Mouse (Mus musculus): ENCODE data around the gene Ins2. TPM values are rescaled to one million over a fixed set of nuclear protein-coding genes. Genes with fewer than 3 reads are reported as not detected.
A peak's percentile ranks its signal among the peaks of the same experiment; 100 is the strongest.

Ins2 gene
- polyA plus RNA-seq, 1 experiment from 2014 or later: not detected

DNA sequence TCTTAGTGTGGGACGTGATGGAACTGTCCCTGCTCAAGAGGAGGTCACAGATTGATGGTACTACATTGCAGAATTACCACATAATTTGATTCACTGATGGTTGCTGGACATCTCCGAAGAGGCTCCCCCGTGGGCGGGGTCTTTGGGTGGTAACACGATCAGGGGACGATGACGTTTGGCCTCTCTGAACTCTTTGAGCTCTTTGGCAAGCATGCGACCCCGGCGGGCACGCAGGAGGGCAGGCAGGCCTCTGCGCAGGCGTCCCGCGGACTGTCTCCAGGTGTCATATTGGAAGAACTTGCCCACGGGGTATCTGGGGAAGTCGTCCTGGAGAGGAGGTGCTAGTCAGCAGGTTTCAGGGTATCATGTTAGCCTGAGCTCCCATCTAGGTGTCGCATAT, 89.5 kb downstream of the Ins2 start:
- peak overlapping the region; percentile 54; the same call in 1 of the 2 replicates for H3K4me2 ChIP-seq
- peak overlapping the region; percentile 58 for H3K4me3 ChIP-seq
- 0 out of 2 replicates have a peak overlapping the region, but pooled peaks have one; percentile 33 for H3K9ac ChIP-seq
- no peaks in the 10 kb centered on the region for H3K9me3 ChIP-seq
- peaks cover 50% of the 10 kb centered on the region for H3K27me3 ChIP-seq
- H3K36me3 ChIP-seq: peaks cover 31% of the 10 kb centered on the region
- 21% methylated on average over 18 of the region's 18 CpGs for WGBS
- no peak for ATAC-seq (ENCODE audit: insufficient number of reproducible peaks, low FRiP score, low TSS enrichment, low read depth)
- peaks cover 32% of the 10 kb centered on the region for H3K4me1 ChIP-seq
- peak overlapping the region; percentile 73 for H3K27ac ChIP-seq

DNA sequence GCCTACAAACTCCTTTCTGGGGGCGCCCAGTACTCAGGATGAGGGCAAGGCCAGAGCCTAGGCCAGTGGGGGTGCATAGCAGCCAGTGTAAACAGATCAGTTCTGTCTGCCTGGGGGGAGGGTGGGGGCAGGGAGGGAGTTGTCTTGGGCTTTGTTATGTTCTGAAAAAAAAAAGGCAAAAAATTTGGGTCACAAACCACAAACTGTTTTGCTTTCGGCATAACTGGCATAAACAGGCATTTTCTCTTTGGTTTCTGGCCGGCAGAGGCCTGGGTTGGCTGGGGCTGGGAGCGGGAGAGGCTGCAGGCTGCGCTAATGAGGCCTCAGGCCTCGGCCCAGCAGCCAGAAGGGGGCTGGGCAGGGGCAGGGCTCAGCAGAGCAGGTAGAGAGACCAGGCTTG, 96.5 kb downstream of the Ins2 start:
- Histone ChIP-seq H3K27ac (no peak overlapping the region), H3K9me3 (no peaks in the 10 kb centered on the region), H3K4me2 (no peak overlapping the region), H3K9ac (no peak overlapping the region), H3K36me3 (peaks cover 9% of the 10 kb centered on the region), H3K4me1 (peaks cover 14% of the 10 kb centered on the region), H3K4me3 (no peak overlapping the region), H3K27me3 (no peaks in the 10 kb centered on the region)
- ATAC-seq (ENCODE audit: insufficient number of reproducible peaks, low FRiP score, low TSS enrichment, low read depth): no peak
- 31% methylated on average over 6 of the region's 6 CpGs for WGBS

DNA sequence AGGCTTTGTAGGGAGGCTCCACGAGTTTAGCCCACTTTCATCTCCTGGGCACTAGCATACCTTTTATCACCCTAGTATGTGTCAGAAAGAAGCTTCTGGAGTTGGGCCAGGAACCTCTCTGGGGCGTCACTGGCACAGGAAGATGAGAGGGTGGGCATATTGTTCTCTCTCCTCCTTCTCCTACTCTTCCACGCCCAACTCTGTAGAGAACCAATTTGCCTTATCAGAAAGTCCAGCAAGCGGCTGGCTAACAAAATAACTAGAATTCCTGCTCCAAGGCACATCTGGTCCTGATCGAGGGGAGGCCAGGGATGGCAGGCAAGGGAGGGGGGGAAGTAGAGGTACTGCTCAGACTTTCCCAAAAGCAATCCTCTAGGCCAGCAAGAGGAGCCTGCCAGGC, 98.1 kb downstream of the Ins2 start:
- Histone ChIP-seq H3K4me2 (no peak overlapping the region), H3K36me3 (no peaks in the 10 kb centered on the region), H3K9me3 (no peaks in the 10 kb centered on the region), H3K27me3 (no peaks in the 10 kb centered on the region), H3K4me3 (no peak overlapping the region), H3K9ac (no peak overlapping the region), H3K4me1 (peaks cover 14% of the 10 kb centered on the region), H3K27ac (peak overlapping the region; percentile 38)
- ATAC-seq (ENCODE audit: insufficient number of reproducible peaks, low FRiP score, low TSS enrichment, low read depth): no peak
- WGBS: 18% methylated on average over 5 of the region's 5 CpGs

DNA sequence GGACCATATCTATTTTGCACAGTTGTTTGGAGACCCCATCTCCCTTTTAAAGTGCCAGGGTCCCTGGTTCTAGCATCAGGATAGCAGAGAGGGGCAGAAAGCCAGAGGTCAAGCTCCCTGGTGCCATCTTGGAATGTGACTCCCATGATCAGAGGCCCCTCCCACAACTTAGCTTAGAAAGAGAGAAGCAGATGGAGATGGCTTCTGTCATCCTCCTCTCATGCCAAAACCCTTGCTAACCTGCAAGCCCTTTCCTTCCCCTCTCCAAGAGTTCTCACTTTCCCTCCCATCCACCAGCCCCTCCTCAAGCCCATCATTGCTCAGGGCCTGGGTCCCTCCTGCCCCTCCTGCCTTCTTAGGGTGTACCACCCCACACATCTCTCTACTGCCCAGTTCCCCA, 107.0 kb downstream of the Ins2 start:
- no peak for ATAC-seq (ENCODE audit: insufficient number of reproducible peaks, low FRiP score, low TSS enrichment, low read depth)

DNA sequence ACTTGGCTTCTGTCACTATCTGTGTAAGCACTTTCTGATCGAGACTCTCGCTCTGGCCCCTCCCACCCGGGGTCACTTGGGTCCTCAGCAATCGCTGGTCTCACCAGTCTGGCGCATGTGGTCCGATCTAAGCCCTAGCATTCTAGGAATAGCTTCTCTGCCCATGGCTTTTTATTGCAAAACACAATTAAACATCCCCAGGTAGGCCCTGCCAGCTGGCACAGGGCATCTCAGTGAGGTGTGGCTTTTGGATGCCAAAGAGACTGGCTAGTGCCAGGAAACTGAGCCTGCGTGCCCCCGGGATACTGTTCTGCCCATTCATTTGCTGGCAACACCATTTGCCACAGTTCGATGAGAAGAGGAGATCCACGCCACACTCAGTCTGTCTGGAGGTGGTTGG, 112.5 kb downstream of the Ins2 start:
- H3K4me3 ChIP-seq: no peak overlapping the region
- H3K27ac ChIP-seq: no peak overlapping the region
- H3K27me3 ChIP-seq: no peaks in the 10 kb centered on the region
- H3K9ac ChIP-seq: no peak overlapping the region
- no peak overlapping the region for H3K4me2 ChIP-seq
- no peaks in the 10 kb centered on the region for H3K9me3 ChIP-seq
- H3K36me3 ChIP-seq: no peaks in the 10 kb centered on the region
- no peaks in the 10 kb centered on the region for H3K4me1 ChIP-seq
- 79% methylated on average over 10 of the region's 10 CpGs for WGBS
- ATAC-seq (ENCODE audit: insufficient number of reproducible peaks, low FRiP score, low TSS enrichment, low read depth): no peak

More for the DNA sequence above, 107.0 kb downstream of the Ins2 start:
- Histone ChIP-seq H3K4me2 (no peak overlapping the region), H3K4me1 (peaks cover 6% of the 10 kb centered on the region; the same call in 1 of the 2 replicates), H3K27me3 (no peaks in the 10 kb centered on the region), H3K9me3 (no peaks in the 10 kb centered on the region), H3K4me3 (no peak overlapping the region), H3K36me3 (no peaks in the 10 kb centered on the region), H3K9ac (no peak overlapping the region), H3K27ac (no peak overlapping the region)

DNA sequence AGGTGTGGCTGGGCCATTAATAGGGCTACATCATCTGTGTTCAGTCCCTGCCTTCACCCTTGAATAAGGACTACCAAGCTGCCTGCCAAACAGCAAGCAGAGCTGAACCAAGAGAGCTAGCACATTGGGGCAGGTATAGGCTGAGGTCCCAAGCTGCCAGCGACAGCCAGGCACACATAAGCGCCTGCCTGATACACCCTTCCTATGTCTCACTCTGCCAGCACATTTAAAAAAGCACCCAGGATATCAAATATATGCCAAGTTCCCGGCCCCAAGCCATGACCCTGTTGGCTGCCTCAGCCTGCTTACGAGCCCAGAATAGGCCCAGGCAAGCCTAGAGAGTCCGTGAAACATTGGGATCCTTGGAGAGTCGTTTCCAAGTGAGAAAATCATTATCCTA, 113.4 kb downstream of the Ins2 start:
- Histone ChIP-seq H3K27ac (no peak overlapping the region), H3K9me3 (no peaks in the 10 kb centered on the region), H3K27me3 (no peaks in the 10 kb centered on the region), H3K4me3 (no peak overlapping the region), H3K4me2 (no peak overlapping the region), H3K4me1 (no peaks in the 10 kb centered on the region), H3K9ac (no peak overlapping the region), H3K36me3 (no peaks in the 10 kb centered on the region)
- WGBS: 76% methylated on average over 6 of the region's 6 CpGs
- no peak for ATAC-seq (ENCODE audit: insufficient number of reproducible peaks, low FRiP score, low TSS enrichment, low read depth)

MicroRNAs within 50 kb of the gene (microRNA counts, 519-probe panel; counts per million panel counts)
- 2,306 counts per million, percentile 45 among the panel's probes with 10 or more counts for microRNA mmu-miR-483

Small RNAs within 50 kb of the gene (microRNA-seq; reads per million reads assigned to microRNA genes)
- 2,504 reads per million, percentile 83 among the genes with 10 or more reads in this experiment for gene Mir483

Other genes with a start within 250 kb of the Ins2 start
- 154 and 517 TPM in 2 replicates for gene Tnnt3, start 244.5 kb downstream of the Ins2 start, polyA plus RNA-seq (2015; fragmentation: Nextera tagmentation; extraction: Ambion mirVana)
- 28.8 and 30.5 TPM in 2 replicates for gene Mrpl23, start 210.7 kb downstream of the Ins2 start, polyA plus RNA-seq (2015; fragmentation: Nextera tagmentation; extraction: Ambion mirVana)
- gene Igf2, start 76.6 kb downstream of the Ins2 start, polyA plus RNA-seq (2015; fragmentation: Nextera tagmentation; extraction: Ambion mirVana): 1,279 and 1,432 TPM in 2 replicates
- gene Gm49394, start 73.4 kb downstream of the Ins2 start, polyA plus RNA-seq (2015; fragmentation: Nextera tagmentation; extraction: Ambion mirVana): 0.31 and 0.82 TPM in 2 replicates
- 0.21 and 0.47 TPM in 2 replicates for gene Th, start 187.7 kb upstream of the Ins2 start, polyA plus RNA-seq (2015; fragmentation: Nextera tagmentation; extraction: Ambion mirVana)
- gene Ascl2, start 225.9 kb upstream of the Ins2 start, polyA plus RNA-seq (2015; fragmentation: Nextera tagmentation; extraction: Ambion mirVana): 1.8 TPM in 2 replicates